Mouse (Mus musculus) lung, adult 2 months (tissue): ENCODE measurements around the gene Plekhm2. TPM values are rescaled to one million over a fixed set of nuclear protein-coding genes. Genes with fewer than 3 reads are reported as not detected.

ENCODE experiments used
- DNase-seq: peaks from one replicate; pipeline ENCODE4 v3.0.0; 2022
- H3K4me1 ChIP-seq: fragments of 200-500 bp; 2 replicates; pipeline ENCODE4 v1.6.1; 2011; ENCODE audit warnings: low read length; ENCODE audit not compliant: control insufficient read depth, insufficient read depth
- H3K4me3 ChIP-seq: fragments of 200-500 bp; replicated peaks from 2 replicates; pipeline ENCODE3; 2011; ENCODE audit warnings: low read depth, mild to moderate bottlenecking, control low read depth, low read length; ENCODE audit errors: extremely low read depth
- CTCF ChIP-seq: fragments of 200-500 bp; IDR thresholded peaks from 2 replicates; pipeline ENCODE4 v1.5.1; 2011; ENCODE audit warnings: mild to moderate bottlenecking, low read length, control low read depth; ENCODE audit not compliant: insufficient read depth
- POLR2A ChIP-seq: fragments of 200-500 bp; IDR thresholded peaks from 2 replicates; pipeline ENCODE4 v1.6.1; 2011; ENCODE audit warnings: low read depth, mild to moderate bottlenecking, control low read depth, low read length, borderline replicate concordance; ENCODE audit errors: extremely low read depth
- WGBS: fragments of 180-500 bp; shearing (Covaris S2); methylation state at CpG from one replicate; pipeline ENCODE4 v1.1.7; 2018; 5-methylcytosine and 5-hydroxymethylcytosine counted together
- polyA plus RNA-seq: library from polyadenylated mRNA; depleted of rRNA; stranded (reverse); fragments of >200 nt; gene quantifications from 2 replicates; pipeline ENCODE4 v1.2.3, GENCODE M21; 2012

Gene Plekhm2
- polyA plus RNA-seq, 1 experiment = 52.3 TPM

GRCm38 (mm10) chr4:141663122-141663931, 1.4 kb downstream of the Plekhm2 start:
- DNase-seq = peak; percentile 50
- no peak for TF ChIP-seq CTCF
- no peak for TF ChIP-seq POLR2A

DNA sequence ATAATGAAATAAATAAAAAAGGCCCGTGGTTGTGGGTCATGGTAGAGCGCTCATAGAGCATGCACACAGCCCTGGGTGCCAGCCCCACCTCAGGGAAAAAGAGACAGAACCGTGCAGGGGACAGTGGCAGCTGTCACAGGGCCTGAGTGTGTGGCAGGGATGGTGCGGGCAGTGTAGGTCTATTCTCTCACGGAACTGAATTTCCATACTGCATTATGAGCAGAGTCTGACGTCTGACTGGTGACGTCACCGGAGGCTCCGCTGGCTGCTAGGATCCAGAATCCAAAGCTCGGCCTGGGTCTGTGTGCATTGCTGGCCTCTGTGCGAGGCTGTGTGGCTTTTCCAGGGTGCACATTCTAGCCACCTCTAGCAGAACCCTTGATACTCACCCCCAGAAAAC, 3.8 kb downstream of the Plekhm2 start:
- DNase-seq = no peak
- Histone ChIP-seq H3K4me3 (no peak overlapping the region), H3K4me1 (peaks cover 6% of the 10 kb centered on the region)
- WGBS = 94% methylated on average over 11 of the region's 11 CpGs
- TF ChIP-seq CTCF (no peak), POLR2A (no peak)

More at GRCm38 (mm10) chr4:141663122-141663931, 1.4 kb downstream of the Plekhm2 start:
- Histone ChIP-seq H3K4me3 (peak overlapping the region; percentile 61), H3K4me1 (peaks cover 6% of the 10 kb centered on the region)
- 1% methylated on average over 47 of the region's 47 CpGs for WGBS

- Histone ChIP-seq H3K4me3 (no peak overlapping the region), H3K4me1 (peaks cover 6% of the 10 kb centered on the region)
- no peak for TF ChIP-seq POLR2A
- TF ChIP-seq CTCF = peak; percentile 27; the same call in 1 of the 2 replicates
- DNase-seq = no peak
- 69% methylated on average over 4 of the region's 4 CpGs for WGBS
Observed at GRCm38 (mm10) chr4:141659739-141660138, 5.0 kb downstream of the Plekhm2 start.

DNA sequence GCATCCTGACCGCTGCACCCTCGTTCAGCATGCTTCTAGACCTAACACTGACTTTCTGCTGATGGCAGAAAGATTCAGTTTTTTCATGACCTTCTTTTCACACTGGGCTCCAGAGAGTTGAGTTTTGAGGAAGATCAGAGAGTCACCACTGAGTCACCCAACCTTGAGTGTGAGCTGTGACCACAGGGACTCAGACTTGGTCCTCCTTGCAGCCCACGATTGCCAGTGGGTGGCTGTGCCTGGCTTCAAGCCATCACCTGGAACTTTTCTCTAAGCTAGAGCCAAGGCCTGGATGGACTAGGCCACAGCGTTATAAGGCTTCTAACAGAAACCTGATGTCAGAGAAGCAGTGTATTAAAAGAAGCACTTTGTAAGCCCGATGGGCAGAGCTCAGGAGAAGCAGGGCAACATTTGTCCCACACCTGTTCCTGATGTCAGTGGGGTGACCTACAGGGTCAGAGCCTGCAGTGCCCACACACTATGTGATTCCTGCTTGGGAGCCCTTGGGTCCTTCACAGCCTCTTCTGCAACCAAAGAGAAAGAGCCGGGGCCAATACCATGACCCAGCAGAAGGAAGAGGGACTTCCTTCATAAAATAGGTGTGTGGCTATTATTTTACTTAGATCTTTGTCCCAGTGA, 5.7 kb downstream of the Plekhm2 start:
- no peak for TF ChIP-seq POLR2A
- TF ChIP-seq CTCF = no peak
- no peak for DNase-seq
- peaks cover 6% of the 10 kb centered on the region for H3K4me1 ChIP-seq
- whole genome bisulfite sequencing = 77% methylated on average over 6 of the region's 6 CpGs
- H3K4me3 ChIP-seq = no peak overlapping the region

GRCm38 (mm10) chr4:141656932-141657331, 7.8 kb downstream of the Plekhm2 start:
- Histone ChIP-seq H3K4me1 (no peaks in the 10 kb centered on the region; the same call in 1 of the 2 replicates), H3K4me3 (no peak overlapping the region)
- TF ChIP-seq CTCF (no peak), POLR2A (no peak)
- WGBS = 74% methylated on average over 8 of the region's 8 CpGs
- no peak for DNase-seq

GRCm38 (mm10) chr4:141655908-141656608, 8.6 kb downstream of the Plekhm2 start:
- 54% methylated on average over 12 of the region's 12 CpGs for WGBS
- Histone ChIP-seq H3K4me1 (no peaks in the 10 kb centered on the region; the same call in 1 of the 2 replicates), H3K4me3 (no peak overlapping the region)
- DNase-seq = peak; percentile 45
- TF ChIP-seq CTCF = no peak
- TF ChIP-seq POLR2A = no peak

- no peaks in the 10 kb centered on the region; the same call in 1 of the 2 replicates for H3K4me1 ChIP-seq
- no peak for DNase-seq
- 70% methylated on average over 6 of the region's 6 CpGs for WGBS
- TF ChIP-seq CTCF (no peak), POLR2A (no peak)
- no peak overlapping the region for H3K4me3 ChIP-seq
Observed at GRCm38 (mm10) chr4:141654509-141654908, 10.2 kb downstream of the Plekhm2 start.

GRCm38 (mm10) chr4:141653813-141654212, 10.9 kb downstream of the Plekhm2 start:
- peak; percentile 41 for DNase-seq
- WGBS = 72% methylated on average over 13 of the region's 13 CpGs
- H3K4me1 ChIP-seq = no peaks in the 10 kb centered on the region; the same call in 1 of the 2 replicates
- no peak overlapping the region for H3K4me3 ChIP-seq
- no peak for TF ChIP-seq CTCF

DNA sequence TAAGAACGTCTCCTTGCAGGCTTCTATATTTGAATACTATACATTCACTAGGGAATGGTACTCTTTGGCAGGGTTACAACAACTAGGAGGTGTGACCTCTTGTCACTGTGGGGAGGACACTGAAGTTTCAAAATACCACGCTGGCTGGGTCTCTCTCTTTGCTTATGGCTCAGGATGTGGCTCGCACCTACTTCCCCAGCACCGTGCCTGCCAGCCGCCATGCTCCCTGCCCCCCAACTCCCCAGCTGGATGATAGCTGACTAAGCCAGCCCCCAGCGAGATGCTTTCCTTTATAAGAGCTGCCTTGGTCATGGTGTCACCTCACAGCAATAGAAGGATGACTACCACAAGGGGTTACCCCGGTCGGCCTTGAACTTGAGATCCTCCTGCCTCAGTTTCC, 11.7 kb downstream of the Plekhm2 start:
- 68% methylated on average over 8 of the region's 8 CpGs for WGBS
- DNase-seq = no peak
- Histone ChIP-seq H3K4me3 (no peak overlapping the region), H3K4me1 (no peaks in the 10 kb centered on the region; the same call in 1 of the 2 replicates)
- TF ChIP-seq POLR2A (no peak), CTCF (no peak)
